Mouse (Mus musculus) embryonic fibroblast, embryonic 13.5 days (primary cell): Measurements from ENCODE around the gene Adam1b. TPM values are rescaled to one million over a fixed set of nuclear protein-coding genes. Genes with fewer than 3 reads are reported as not detected.
A peak's percentile ranks its signal among the peaks of the same experiment; 100 is the strongest.

Experiments
- H3K27ac ChIP-seq: 2 replicates; pipeline ENCODE4 v1.5.1; 2012; ENCODE audit warnings: low read length, control low read depth, inconsistent platforms; ENCODE audit not compliant: insufficient read depth
- H3K4me1 ChIP-seq: 2 replicates; pipeline ENCODE4 v1.6.1; 2011; ENCODE audit warnings: low read length; ENCODE audit not compliant: control insufficient read depth, insufficient read depth
- H3K4me3 ChIP-seq: 2 replicates; pipeline ENCODE4 v1.5.1; 2011; ENCODE audit warnings: mild to moderate bottlenecking, control low read depth, low read length; ENCODE audit not compliant: insufficient read depth
- CTCF ChIP-seq: IDR thresholded peaks from 2 replicates; pipeline ENCODE4 v1.5.1; 2011; ENCODE audit warnings: mild to moderate bottlenecking, control low read depth, low read length, moderate library complexity, borderline replicate concordance; ENCODE audit not compliant: insufficient read depth
- POLR2A ChIP-seq: IDR thresholded peaks from 2 replicates; pipeline ENCODE4 v1.6.1; 2011; ENCODE audit warnings: low read depth, mild to moderate bottlenecking, control low read depth, low read length, moderate library complexity
- polyA plus RNA-seq: library from polyadenylated mRNA; stranded (reverse); fragments of >200 nt; gene quantifications from 2 replicates; pipeline ENCODE4 v1.2.4, GENCODE M21; 2011; ENCODE audit warnings: low read depth; ENCODE audit not compliant: missing spikeins, insufficient read length

Gene Adam1b
- polyA plus RNA-seq, 1 experiment: not detected

GRCm38 (mm10) chr5:121451203-121451602 is 52.0 kb downstream of the Adam1b start:
- TF ChIP-seq POLR2A: no peak
- no peak for TF ChIP-seq CTCF
- Histone ChIP-seq H3K27ac (no peak overlapping the region), H3K4me3 (peak overlapping the region; percentile 84), H3K4me1 (0 out of 2 replicates have a peak, but pooled peaks cover 4% of the 10 kb centered on the region)

GRCm38 (mm10) chr5:121450476-121450875 is 52.8 kb downstream of the Adam1b start:
- peak overlapping the region; percentile 11; the same call in 1 of the 2 replicates for H3K4me3 ChIP-seq
- no peak overlapping the region for H3K27ac ChIP-seq
- 0 out of 2 replicates have a peak, but pooled peaks cover 4% of the 10 kb centered on the region for H3K4me1 ChIP-seq
- no peak for TF ChIP-seq POLR2A
- no peak for TF ChIP-seq CTCF

Other genes with a start within 250 kb of the Adam1b start
- 34.5 and 36.1 TPM in 2 replicates for gene Trafd1, start 117.8 kb downstream of the Adam1b start, polyA plus RNA-seq
- gene Naa25, start 105.5 kb downstream of the Adam1b start, polyA plus RNA-seq: 24.6 and 34.4 TPM in 2 replicates
- 2.0 TPM in 1 of 2 replicates, not detected in the other for gene Tmem116, start 51.5 kb downstream of the Adam1b start, polyA plus RNA-seq
- gene Erp29, start 50.9 kb downstream of the Adam1b start, polyA plus RNA-seq: 135 and 136 TPM in 2 replicates
- 1.9 and 2.7 TPM in 2 replicates for gene Adam1a, start 42.0 kb upstream of the Adam1b start, polyA plus RNA-seq
- gene Gm42878, start 42.0 kb upstream of the Adam1b start, polyA plus RNA-seq: not detected in 2 replicates
- gene Mapkapk5, start 42.5 kb upstream of the Adam1b start, polyA plus RNA-seq: 65.3 and 68.3 TPM in 2 replicates
- 167 and 221 TPM in 2 replicates for gene Aldh2, start 90.4 kb upstream of the Adam1b start, polyA plus RNA-seq
- 3.1 and 3.8 TPM in 2 replicates for gene Acad12, start 115.5 kb upstream of the Adam1b start, polyA plus RNA-seq
- 2.3 and 2.7 TPM in 2 replicates for gene Acad10, start 157.1 kb upstream of the Adam1b start, polyA plus RNA-seq
- gene Brap, start 157.1 kb upstream of the Adam1b start, polyA plus RNA-seq: 41.4 and 46.3 TPM in 2 replicates
- 174 and 196 TPM in 2 replicates for gene Atxn2, start 207.9 kb upstream of the Adam1b start, polyA plus RNA-seq